Mouse (Mus musculus) frontal cortex, postnatal 25 days (tissue): Measurements from ENCODE around the gene Stap2.
A peak's percentile ranks its signal among the peaks of the same experiment; 100 is the strongest.

Source experiments
- DNase-seq, 2 experiments: peaks; one replicate each; pipeline ENCODE4 v3.0.0; 2022; ENCODE audit warnings: low spot score in 2 of 2

Gene Stap2

DNA sequence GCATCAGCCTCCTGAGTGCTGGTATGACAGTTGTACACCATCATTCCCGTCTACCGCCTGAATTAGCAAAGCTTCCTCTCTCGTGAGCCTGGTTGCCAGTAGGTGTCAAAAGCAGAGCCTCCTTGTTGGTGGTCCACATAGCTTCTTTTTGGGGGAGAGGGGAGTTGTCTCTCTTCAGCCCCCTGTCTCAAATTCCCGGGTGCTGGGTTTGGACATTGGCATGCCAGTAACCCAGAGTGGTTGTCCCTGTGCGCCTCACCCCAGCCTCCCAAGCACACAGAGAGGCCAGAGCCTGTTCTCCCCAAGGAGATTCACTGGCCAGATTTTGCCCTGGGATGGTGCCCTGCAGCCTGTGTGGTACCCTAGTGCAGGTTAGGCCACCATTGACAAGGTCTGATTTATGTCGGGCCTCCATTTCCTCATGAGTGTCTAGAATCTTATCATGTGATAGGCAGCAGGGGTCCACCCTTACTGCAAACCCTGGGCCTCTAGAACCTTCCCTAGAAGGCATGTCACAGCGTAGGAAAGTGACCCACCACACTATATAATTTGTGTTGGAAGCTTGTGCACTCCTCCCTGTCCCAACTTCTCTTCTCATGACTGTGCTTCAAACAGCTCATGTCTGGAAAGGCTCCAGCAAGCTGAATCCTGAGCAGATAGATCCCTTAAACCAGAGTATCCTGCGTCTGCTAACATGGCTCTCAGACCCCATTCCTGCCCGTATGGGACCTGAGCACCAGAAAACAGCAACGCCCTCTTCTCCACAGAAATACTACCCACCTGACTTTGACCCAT lies 45.2 kb downstream of the Stap2 start:
- DNase-seq, result no peak

DNA sequence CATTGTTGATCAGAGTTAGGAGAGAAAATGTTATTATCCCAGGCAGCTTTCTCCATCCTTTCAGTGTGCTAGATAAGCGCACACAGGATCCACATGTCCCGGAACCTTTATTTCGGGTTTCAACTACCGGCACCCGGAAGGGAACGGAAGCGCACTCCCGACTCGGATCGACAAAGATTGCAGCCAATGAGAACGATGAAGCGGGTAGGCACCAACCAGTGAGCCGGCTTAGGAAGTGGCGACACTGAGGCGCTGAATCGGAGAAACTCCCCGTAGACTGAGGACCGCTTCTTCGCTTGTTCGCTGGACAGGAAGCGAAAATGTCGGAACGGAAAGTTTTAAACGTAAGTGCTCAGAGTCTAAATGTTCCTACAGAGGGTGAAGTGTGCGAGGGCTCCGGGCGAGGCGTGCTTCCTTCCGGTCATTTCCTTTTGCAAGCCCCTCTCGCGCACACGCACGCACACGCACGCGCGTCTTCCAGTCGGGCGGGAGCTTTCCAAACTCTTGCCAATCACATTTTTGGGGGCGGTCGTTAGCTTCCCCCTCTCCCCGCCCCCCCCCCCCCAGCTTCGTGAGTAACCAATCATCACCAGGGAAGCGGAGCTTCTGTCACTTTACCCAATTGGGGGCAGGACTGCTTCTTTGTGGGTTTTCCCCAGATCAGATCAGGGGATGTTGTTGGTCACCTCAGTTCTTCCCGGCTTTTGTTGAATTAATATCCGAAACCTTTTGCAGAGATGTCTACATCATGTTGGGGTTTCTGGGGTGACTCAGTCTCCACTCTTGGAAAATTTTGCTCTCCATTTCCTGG lies 46.3 kb downstream of the Stap2 start, which contains the start of gene Yju2:
Yju2 (plus strand) TSS at position 182 of the 811 bp plus-strand sequence.
- peak; percentile 94 to 95 for DNase-seq

DNA sequence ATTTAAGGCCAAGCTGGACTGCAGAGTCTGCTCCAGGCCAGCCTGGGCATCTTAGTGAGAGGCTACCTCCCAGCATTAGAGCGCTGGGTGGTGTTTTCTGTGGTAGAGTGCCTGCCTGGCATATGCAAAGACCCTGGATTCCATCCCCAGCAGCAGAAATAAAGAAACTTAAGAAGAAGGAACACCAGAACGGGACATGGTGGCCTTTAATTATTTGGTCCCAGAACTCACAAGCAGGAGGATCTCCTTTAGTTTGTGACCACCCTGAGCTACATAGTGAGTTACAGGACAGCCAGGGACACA lies 46.8 kb downstream of the Stap2 start:
- DNase-seq, result no peak

DNA sequence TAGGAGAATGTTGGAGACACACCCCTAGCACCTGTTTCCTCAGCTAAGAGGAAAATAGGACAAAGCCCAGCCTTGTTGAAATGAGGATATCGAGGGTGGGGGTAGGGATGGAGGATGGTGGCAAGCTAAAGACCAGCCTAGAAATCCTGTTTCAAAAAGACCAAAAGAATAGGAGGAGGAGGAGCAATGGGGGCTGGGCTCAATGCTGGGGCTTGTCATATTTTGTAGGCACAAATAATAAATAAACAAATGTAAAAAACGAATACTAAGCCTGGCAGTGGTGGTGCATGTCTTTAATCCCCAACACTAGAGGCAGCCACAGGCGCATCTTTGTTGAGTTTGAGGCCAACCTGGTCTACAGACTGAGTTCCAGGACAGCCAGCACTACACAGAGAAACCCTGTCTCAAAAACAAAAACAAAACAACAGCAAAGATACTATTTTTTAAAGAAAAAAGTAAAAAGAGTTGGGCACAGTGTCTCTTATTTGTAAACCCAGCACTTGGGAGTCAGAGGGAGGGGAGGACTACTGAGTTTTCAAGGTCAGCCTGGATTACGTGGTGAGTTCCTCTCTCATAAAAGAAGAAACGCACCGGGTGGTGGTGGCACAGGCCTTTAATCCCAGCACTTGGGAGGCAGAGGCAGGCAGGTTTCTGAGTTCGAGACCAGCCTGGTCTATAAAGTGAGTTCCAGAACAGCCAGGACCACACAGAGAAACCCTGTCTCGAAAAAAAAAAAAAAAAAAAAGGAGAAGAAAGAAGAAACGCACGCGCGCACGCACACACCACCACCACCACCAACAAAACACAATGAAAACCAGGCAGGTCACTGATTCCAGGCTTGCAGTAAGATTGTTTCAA lies 47.4 kb downstream of the Stap2 start:
- DNase-seq, result no peak

DNA sequence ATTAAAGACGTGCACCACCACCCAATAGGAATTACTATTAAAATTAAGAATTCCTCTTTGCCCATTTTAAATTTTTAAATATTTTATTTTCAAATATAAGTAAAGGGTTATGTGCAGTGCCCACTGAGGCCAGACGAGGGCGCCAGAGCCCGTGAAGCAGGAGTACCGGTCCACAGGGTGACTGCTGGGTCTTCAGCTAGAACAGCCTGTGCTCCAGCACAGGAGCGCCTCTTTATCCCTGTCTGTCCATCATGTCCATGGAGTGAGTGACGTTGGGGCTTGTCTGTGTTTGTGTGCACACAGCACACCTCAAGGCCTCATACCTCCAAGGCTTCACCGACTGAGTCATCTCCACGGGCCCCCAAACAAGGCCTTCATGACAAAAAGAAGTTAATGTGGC lies 48.2 kb downstream of the Stap2 start:
- DNase-seq, result peak; percentile 62 to 70

DNA sequence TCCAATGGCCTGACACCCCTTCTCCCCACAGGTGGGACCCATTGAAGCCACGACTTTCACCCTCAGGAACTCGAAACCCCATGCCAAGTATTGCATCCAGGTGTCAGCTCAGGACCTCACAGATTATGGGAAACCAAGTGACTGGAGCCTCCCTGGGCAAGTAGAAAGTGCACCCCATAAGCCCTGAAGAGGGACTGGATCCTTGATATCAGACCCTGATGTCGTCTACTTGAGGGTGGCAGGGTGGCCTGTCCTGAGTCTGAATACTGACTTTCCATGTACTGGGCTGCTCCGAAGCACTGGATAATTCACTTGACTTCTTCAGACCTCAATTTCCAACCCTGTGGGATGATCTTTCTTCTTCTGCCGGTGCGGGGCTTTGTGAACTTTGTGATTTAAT lies 48.8 kb downstream of the Stap2 start:
- DNase-seq, result no peak

DNA sequence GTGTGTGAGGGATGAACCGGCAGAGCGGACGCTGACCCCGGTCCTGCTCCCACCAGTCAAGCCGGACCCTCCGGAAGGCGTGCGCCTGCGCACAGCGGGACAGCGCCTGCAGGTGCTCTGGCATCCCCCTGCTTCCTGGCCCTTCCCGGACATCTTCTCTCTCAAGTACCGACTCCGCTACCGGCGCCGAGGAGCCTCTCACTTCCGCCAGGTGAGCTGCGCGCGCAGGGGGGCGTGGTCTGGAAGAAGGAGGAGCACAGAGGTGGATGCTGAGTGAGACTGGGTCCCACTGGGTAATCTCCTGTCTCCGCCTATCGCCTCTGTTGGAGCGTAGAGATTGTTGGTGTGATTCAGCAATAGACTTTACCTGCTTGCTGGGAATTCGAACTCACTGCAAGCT lies 49.3 kb downstream of the Stap2 start:
- peak; percentile 64 for DNase-seq

DNA sequence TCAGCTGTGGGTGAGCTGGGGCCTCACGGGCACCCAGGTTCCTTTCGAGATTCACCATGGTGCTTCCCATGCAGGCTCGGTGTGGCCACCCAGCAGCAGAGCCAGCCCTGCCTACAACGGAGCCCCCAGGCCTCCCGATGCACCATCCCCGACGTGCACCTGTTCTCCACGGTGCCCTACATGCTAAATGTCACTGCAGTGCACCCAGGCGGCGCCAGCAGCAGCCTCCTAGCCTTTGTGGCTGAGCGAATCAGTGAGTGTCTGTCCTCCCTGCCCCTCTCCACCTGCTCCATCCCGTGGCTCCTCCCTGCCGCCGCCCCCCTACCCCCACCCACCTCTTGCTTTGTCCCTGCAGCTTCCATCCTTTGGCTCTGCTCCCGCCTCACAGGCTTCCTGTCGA lies 51.2 kb downstream of the Stap2 start:
- DNase-seq, result no peak

DNA sequence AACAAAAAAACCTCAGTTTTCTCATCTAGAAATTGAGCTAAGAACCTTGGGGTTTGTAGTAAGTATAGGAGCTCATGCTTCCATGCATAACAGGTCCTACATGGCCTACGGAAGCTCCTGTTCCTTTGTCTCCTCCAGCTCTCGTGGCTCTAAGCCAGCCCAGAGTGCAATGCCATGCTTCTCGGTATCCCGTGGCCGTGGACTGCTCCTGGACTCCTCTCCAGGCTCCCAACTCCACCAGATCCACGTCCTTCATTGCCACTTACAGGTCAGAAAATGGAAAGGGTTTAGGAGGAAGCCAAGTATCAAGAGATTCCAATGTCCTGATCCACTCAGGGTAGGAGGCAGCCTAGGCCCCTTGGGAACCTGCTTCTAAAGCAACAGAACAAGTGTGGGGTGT lies 51.6 kb downstream of the Stap2 start:
- no peak for DNase-seq

DNA sequence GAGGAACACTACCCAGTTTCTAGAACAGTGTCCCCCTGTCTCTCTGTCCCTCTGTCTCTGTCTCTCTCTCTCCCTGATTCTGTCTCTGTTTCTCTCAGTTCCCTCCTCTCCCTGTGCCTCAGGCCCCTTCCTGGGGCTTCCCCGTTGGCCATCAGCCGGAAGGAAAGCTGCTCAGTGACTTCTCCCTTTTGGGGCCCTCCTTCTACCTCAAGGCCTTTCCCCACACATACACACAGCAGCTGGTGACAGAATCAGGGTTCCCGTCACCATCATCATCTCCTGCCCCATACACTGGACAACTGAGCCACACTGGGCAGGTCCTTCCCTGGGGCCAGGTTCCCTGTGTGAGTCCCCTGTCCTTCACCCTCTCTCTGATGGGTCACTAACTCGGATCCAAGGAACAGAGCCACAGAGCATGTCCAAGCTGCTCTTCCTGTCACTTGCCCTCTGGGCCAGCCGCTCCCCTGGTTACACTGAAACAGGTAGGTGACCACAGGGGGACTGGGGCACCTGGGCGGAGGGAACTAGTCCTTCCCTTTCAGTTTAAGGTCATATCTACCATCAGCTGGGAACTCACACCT lies 52.8 kb downstream of the Stap2 start, which contains the start of gene Ebi3:
Ebi3 (plus strand) TSS at position 194 of the 581 bp plus-strand sequence.
- DNase-seq, result no peak

DNA sequence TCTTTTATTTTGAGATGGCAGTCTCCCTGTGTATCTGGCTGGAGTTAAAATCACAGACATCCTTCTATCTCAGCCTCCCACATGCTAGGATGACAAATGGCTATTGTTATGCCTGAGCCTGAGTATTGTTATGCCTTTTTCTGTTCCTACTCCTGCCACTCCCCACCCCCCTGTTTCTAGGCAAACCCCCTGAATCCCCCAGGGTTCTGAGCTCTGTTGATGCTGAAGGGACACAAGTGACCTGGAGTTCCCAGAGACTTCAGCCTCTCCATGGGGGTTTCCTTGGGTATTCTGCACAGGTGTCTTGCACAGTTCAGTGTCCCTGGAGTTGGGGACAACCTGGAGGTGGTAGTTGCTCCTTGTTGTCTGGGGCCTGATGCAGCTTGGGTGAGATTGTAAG lies 53.3 kb downstream of the Stap2 start:
- DNase-seq, result no peak

DNA sequence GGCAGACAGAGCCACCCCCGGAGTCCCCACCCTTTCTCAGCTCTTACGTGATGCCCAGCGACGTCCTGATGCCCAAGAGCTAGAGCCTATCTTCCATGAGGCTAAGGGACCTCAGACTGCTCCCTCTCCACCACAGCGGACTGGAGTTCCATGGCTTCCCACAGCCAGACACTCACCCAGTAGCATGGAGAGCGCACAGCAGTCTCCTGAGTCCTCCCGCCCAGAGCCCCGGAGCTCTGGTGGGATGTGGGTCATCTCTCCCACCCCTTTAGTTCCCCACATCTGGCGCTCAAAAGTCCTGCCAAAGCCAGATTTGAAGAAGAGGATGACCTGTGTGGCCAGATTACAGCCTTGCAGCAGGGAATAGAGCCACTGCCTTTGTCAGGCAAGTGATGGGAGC lies 54.8 kb downstream of the Stap2 start:
- no peak for DNase-seq

DNA sequence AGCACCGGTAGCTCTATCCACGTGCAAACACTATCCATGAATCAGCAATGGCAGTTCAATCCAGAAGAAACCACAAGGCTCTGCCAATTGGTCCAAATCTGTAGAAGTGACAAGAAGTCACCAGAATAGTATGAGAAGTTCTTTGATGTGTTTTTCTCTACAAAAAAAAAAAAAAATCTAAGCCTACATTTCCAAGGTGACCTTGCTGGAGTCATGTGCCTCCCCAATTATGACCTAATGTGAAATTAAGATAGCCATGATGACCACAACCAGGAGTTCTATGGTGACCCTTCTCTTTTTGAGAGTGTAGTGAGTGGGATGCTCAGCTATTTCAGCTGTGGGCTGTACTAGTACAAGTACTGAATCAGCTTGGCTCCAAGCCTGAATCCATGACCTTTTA lies 56.0 kb downstream of the Stap2 start, which contains the start of gene Zfp119b:
Zfp119b (minus strand) TSS at position 101 of the 400 bp plus-strand sequence.
- DNase-seq, result no peak

DNA sequence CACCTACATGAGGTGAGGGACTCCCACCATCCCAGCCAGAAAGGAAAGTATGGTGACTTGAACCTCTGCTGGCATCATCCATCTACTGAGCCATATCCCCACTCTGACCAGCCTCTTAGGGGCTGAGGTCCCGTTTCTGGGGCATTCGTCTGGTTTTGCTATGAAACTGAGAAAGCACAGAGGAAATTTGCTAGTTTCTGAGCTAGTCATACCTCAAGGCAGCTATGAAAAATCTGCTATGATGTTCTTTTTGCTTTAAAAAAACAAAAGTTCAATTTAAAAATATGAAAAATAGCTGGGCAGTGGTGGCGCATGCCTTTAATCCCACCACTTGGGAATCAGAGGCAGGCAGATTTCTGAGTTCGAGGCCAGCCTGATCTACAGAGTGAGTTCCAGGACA lies 56.7 kb downstream of the Stap2 start:
- no peak for DNase-seq
